Mouse (Mus musculus): Measurements from ENCODE around the gene Krt15. TPM values are rescaled to one million over a fixed set of nuclear protein-coding genes. Genes with fewer than 3 reads are reported as not detected.

Gene Krt15
- total RNA-seq (2021) = 1 to 10 TPM in 1 of 2 experiments, under 1 TPM in 1; 0.55 to 1.2 TPM
- long read RNA-seq, experiment 1, partial matches to known transcripts = 1 of 1 reads
- long read RNA-seq, experiment 1, other reads (novel, unspliced or antisense) = 0 of 1 reads
- long read RNA-seq, experiment 2, partial matches to known transcripts = 2 of 2 reads
- long read RNA-seq, experiment 2, other reads (novel, unspliced or antisense) = 0 of 2 reads

DNA sequence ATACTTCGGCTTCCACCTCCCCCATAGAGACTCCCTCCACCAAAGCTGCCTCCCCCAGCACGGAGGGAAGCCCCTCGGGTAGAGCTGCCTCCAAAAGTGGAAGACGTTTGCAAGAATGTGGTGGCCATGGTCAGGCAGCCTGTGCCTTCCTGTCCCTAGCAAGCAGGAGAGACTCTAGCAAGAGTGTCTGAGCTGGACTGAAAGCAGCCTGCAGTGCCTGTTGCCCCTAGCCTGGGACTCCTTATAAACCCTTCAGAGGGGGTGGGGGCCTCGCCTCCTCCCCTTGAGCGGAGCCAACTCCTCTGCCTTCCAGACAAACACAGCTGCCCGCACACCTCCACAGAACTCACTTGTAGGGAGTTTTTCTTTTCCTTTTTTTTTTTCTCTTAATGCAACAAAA lies at the start of gene Krt15:
TSS of gene Krt15 (minus strand) at position 198 of the 400 bp plus-strand sequence.
- no peak for DNase-seq (ENCODE audit: low spot score in 2 of 2)

DNA sequence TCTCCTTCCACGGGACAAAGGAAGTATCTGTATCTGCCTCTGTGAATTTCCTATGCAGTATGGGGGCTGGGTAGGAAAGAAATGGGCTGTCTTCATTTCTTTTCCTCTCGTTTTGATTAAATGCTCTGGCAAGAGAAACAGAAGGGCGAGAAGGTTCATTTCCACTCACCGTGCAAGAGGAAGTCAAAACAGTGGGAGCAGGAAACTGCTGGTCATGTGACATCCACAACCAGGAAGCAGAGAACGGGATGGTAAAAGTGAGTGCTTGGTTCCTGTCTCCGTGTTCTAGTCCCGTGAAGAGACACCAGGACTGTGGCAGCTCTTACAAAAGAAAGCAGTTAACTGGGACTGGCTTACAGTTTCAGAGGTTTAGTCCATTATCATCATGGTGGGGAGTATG lies 46.0 kb upstream of the Krt15 start:
- no peak for DNase-seq (ENCODE audit: low spot score in 2 of 2)

DNA sequence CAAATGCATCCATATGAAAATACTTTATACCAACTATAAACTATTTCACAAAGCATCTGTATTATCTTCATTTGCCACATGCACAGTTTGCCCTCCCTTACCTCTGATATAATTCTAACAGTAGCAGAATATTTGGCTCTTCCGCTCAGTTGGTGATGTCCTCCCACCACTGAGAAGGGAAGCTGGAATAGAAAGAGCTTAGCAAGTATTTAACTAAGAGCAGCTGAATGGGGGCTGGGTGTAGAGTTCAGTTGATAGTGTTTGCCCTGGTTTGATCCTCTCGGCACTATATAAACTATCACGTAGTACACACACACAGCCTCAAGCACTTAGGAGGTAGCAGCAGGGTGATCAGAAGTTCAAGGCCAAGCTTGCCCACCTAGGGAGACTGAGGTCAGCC lies 43.5 kb upstream of the Krt15 start:
- no peak for DNase-seq (ENCODE audit: low spot score in 2 of 2)

DNA sequence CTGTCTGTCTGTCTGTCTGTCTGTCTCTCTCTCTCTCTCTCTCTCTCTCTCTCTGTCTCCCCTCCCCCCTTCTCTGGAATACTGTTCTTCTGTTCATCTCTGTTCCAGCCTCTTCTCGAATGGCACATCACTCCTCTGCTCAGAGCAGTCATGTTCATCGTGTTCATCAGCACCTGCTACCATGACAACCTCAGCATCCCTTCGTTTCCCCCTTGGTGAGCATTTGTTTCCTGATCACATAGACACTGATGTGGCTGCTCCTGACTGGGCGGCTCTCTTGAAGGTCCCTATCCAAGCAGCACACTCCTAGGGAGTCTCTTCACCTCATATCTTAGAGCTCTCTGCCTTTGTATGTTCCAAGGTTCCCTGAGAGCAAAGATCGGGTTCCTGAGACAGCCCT lies 42.6 kb upstream of the Krt15 start:
- DNase-seq (ENCODE audit: low spot score in 2 of 2) = peak; percentile 22 to 61

DNA sequence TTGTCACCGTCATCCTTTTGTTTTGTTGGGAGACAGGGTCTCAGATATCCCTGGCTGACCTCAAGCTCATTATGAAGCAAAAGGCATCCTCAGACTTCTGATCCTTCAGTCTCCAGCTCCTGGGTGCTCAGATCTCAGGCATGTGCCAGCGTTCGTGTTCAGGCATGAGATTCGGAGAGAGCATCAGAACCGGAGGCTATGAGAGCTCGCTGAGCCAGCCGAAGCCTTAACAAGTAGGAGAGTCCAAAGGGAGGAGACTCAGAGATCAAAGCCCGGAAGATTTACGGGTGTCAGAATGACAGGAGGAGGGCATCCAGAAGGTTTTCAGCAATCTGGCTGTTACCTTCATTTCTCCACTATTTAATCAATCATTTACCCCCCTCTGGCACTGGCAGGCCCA lies 41.1 kb upstream of the Krt15 start:
- no peak for DNase-seq (ENCODE audit: low spot score in 2 of 2)

DNA sequence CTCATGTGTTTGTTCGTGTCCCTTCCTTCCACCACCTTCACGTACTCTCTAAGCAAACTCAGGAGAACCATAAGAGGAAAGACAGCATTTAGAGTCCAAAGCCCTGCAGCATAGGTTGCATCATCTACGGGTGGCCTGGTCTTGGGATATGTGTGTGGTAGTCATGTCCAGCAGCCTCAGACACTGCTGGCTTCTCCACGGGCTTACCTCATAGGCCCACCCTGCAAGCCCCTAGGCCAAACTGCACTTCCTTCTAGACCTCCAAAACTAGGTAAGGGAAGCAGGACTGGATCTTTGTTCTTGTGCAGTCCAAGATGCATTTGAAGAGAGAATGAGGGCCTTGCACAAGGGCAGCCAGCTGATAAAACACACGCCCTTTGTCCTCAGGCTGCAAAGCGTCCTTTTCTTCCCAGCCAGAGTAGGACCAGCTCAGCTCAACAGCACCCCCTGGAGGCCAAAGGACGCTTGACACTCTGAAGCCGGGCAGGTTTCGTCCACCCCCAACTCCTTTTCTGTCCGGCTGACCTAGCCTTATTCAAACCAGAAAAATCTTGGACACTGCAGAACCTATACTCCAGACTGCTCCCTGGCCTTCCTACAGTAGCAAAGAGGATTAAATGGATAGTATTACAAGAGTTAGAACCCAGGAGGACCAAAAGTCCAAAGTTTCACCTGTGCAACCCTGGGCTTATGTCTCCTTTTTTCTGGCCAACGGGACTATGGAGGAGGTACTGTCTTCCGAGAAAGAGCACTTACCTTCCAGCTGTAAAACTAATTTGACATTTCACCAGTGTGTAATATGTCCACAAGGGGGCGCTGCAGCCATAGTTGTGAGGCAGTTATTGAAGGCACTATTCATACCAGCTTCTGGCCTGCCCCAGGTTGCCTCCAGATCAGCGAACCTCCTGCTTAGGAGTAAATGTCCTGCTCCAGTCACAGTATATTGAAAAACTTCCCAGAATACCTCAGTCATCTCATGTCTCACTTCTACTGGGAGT lies 33.3 kb upstream of the Krt15 start:
- peak; percentile 67 to 81 for DNase-seq (ENCODE audit: low spot score in 2 of 2)

DNA sequence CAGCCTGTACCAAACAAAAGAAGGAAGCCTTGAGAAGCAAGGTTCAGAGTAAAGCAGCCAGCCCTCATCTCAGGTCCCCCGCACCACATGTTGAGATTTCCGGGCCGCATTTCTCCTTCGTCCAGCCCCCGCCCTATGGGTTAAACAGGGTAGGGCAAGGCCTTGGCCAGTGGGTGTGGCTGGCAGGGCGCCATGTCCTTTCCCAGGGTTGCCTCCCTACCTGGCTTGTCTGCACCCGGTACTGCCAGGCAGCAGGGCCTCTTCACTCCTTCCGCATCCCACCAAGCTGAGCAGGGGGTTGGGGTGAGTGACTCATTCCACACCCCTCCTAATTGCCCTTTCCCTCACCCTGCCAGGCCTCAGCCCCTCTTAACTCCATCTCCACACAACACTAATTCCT lies 32.3 kb upstream of the Krt15 start:
- no peak for DNase-seq (ENCODE audit: low spot score in 2 of 2)

DNA sequence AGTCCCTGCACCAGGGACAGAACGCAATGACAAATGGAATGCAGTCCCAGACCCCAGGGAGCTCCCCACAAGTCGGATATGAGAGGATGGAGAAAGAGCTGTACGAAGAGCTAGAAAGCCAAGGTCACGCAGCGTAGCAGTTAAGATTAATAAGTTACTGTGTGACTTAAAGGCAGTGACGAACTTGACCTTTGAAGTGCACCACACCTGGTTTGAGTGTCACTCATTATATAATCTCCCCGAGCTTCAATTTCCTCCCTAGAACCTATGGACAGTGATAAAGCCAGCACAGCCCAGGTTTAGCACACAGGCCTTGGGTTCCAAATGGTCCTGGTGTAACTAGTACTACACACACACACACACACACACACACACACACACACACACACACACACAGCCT lies 28.7 kb upstream of the Krt15 start:
- DNase-seq (ENCODE audit: low spot score in 2 of 2) = no peak

DNA sequence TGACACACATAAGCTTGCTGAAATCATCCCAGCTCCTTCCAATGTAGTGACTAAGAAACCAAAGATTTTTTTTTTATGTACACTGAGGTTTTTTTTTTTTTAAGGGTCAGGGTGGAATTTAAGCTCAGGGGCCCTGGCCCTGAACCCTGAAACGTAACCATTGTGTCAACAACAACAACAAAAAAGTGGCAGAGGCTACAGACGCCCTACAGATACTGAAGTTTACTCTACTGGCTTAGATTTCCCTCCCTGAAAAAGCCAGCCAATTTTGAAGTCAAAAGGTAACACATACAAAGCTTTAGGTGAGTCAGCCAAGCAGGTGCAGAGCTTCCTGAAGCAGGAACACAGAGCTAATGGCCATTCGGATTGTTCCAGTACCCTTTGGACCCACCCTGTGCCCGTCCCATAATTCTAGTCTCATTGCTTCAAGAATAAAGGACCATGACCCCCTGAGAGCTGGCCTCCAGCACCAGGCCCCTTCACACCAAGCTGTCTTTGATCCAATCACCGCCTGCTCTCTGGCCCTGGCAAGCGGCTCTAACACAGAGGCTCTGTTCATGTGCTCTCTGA lies 22.3 kb upstream of the Krt15 start:
- no peak for DNase-seq (ENCODE audit: low spot score in 2 of 2)

DNA sequence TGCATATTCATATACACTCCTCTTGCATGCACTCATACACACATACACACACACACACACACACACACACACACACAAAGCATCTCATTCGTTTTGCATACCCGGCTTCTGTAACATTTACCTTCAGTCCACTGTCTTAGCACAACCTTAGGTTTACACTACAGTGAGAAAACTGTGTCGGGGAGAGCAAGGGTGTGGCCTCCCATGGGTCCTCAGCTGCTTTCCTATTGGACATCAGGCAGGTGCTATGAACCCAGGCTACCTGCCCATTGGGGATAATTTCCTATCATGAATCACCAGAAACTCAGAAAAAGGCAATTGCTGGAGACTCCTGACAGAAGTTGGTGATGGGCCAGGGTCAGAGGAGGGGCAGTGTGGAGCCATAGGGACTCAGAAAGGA lies 21.6 kb upstream of the Krt15 start:
- DNase-seq (ENCODE audit: low spot score in 2 of 2) = no peak

DNA sequence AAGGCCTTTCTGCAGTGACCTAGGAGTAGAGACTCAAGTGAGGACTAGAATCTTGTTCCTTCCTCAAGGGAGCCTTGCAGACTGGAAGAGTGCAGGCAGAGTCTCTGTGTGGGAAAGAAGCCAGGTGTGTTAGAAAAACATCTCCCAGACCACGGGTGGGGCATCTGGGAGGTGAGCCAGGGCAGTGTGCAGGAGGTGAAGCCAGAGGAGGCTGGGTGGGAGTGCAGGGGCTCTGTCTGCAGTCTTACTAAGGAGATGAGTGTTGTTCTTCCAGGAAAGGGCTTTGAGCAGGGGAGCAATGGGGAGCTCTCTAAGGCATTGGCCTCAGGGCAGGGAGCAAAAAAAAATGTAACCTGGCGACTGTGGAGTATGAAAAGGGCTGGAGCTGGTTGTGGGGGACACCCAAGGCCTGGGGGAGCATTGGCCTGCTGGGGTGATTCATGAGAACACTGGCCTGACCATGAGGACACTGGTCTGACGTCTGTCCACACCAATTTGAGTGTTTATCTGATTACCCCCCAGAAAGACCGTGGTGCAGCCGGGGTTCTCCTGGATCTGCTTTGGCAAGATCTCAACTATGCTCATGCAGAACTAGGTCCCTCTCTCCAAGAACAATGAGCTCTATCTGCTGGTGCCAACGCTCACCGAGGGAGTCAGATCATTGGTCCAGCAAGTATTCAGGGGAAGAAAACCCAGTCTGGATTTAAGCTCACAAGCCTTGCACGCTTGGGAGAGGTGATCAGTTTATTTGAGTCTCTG lies 19.9 kb upstream of the Krt15 start:
- no peak for DNase-seq (ENCODE audit: low spot score in 2 of 2)

DNA sequence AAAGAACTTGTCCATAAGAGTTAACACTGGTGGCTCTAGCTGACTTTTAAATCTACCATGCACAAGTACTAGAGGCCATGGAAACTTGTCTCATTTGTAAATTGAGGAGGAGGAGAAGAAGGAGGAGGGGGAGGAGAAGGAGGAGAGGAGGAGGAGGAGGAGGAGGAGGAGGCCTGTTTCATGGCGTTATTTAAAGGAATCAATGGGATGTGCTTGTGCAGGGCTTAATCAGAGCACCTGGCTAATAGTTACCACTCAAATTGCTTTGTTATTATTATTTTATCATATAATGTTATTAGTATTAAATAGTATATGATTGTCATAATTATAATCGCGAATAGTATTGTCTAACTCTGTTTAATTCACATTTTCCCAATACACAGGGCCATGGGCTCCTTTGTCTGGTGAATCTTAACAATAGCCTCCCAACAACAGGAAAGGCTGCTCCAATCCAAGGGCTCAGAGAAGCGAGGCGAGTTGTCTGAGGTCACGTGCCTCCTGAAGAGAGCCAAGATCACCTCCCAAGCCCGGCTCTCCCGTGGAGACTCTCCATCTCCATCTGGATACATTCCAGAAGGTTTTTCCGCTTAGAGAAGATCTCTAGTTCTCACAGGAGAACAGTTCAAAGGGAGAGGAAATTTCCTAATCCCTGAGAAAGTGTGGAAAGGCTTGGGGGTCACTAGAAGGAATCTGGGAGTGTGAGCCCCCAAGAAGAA lies 13.0 kb upstream of the Krt15 start, which contains the start of gene Krt19:
TSS of gene Krt19 (minus strand) at position 51 of the 716 bp plus-strand sequence.
- DNase-seq (ENCODE audit: low spot score in 2 of 2) = no peak

DNA sequence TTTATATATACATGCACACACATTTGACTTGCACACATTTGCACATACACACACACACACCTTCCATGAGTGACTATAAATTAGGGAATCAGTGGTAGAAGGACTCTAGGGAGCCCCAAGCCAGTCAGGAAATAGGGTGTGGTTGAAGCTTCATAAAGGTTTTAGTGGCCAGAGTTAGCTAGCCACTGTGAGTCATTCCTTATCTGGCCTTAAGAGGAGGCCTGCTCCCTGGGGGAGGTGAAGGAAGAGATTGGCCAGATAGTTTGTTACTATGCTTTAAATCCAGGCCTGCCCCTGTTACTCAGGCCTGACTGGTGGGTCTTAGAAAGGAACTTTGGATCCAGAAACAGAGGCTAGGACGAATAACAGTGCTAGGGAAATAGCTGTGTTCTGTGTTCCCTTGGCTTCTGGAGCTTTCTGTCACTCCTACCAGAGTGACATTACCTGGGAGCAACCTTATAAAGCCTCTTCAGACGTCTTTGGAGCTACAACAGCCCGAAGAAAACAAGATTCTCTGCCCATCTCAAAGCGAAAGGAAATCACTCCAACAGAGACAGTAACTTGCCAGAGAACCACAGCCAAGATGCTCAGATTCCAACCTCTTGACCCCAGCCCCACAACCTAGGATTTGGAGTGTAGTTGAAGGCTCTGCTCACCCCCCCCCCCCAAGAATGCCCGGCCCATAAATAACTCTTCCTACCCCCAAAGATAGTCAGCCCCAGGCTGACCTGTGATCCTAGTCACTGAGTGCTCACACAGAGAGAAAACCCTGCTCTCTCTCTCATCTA lies 12.0 kb upstream of the Krt15 start:
- DNase-seq (ENCODE audit: low spot score in 2 of 2) = no peak

DNA sequence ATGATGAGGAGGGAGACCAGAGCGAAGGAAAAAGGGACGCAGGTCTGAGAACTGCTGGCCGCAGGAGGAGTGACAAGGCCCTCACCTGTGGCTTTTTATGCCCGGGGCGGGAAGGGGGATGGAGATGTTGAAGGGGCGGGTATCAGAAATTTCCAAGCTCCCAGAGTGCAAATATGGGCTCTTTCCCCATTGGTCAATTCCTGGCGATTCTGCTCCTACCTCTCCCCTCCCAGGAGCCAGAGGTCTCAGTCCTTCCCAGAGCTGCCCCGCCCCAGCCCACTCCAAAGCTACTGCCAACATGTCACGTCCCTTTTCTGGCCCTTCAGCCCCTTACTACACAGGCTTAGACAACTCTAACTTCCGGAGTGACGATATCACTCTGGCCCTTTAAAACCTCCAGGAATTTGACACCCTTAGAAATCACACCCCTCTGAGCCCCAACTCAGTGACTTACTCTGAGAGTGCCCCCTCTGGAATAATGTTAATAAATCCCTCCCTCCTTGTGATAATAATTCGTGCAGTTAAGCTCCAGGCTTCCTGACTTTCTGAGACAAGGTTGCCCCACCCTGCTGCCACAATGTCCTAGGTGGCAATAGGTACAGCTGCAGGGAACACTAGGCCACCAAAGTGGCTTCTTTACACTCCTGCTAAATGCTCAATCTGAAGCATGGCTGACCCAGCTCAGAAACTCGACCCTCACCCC lies 10.3 kb upstream of the Krt15 start:
- no peak for DNase-seq (ENCODE audit: low spot score in 2 of 2)

DNA sequence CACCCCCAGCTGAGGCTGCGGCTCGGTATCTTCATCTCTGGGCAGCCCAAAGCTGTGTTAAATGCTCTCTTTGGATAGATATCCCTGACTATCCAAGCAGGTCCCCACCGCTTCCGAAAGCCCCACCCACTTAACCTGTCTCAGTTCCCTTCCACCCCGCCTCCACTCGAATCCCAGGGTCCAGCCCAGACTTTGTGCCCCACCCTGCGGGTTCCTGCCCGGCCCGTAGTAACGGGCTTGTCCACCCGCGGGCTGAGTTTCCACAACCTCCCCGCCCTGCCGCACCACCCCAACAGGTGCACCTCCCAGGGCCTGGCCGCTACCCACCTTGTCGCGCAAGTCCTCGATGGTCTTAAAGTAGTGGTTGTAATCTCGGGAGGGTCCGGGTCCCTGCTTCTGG lies 9.4 kb upstream of the Krt15 start:
- DNase-seq (ENCODE audit: low spot score in 2 of 2) = no peak

DNA sequence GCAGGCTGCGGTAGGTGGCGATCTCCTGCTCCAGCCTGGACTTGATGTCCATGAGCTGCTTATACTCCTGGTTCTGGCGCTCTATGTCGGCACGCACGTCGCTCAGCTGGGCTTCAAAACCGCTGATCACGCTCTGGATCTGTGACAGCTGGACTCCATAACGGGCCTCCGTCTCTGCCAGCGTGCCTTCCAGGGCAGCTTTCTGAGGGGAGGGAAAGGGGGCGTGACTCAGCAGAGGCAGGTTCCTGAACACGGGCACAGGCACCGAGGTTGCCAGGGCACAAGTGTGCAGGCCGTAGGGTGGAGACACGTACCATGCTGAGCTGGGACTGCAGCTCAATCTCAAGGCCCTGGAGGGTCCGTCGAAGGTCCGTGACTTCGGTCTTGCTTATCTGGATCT lies 5.2 kb upstream of the Krt15 start:
- DNase-seq (ENCODE audit: low spot score in 2 of 2) = no peak

DNA sequence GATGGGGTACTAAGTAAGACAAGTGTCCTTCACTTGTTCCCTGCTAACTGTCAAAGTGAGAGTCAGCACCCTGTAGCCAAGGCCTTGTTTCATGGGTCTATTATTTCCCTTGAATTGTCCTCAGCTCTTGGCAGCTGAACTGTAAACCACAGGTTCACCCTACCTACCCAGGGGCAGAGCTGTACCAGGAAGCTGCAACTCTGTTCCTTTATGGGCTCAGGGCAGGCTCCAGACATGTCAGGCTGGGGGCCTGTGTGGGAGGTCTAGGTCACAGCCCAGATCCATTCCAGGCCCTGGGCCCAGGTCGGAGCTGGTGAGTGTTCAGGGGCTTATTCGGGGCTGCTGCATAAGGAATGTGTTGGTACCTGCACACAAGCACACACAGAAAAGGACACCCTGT lies 3.7 kb upstream of the Krt15 start:
- no peak for DNase-seq (ENCODE audit: low spot score in 2 of 2)

DNA sequence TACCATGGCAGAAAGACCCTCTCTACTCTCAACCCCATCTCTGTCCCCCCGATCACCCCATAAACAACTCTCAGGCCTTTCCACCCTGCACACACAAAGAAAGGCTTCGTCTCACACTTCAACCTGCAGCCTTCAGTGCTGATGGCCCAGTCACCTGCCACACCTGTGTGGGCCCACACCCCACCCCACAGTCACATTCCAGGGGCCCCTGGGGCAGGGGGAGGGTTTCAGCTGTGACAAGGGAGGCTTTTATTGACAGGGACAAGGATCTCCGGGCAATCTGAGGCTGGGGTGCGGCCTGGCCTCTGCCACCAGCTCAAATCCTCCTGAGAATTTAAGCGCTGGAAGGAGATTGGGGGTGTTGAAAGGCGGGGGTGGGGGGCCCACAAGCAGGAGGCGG lies 3.1 kb upstream of the Krt15 start:
- no peak for DNase-seq (ENCODE audit: low spot score in 2 of 2)

DNA sequence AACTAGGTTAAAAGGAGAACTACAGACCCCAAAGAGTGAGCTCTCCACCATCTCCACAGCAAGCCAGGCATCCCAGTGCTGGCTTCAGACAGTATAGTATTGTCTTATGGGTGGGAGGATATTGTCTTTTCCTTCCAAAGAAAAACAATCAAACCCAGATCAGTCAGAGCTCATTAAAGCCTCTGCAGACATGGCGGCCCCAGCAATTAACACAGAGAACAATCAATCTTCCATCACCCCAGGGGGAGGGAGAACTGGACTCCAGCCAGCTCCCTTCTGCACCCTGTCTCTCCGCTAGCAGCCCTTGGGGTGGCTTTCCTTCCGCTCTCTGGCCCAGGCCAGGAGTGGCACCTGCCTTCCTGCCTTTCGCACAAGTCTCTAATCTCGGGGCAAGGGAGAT lies 2.0 kb upstream of the Krt15 start:
- no peak for DNase-seq (ENCODE audit: low spot score in 2 of 2)

Measured in layer of hippocampus, postnatal 14 days (tissue).